In genomic region chr19:22960450-22961265, GRCm38 (mm10) we compare ENCODE assay signal across 11 mouse cellular contexts.
DNase-seq lines count a peak whose midpoint lies in the region; ATAC-seq and TF ChIP-seq lines count a peak whose summit lies in the region.
"Had no signal": no experiment of that assay in that cellular context is flagged by ENCODE, and none has a peak within 500 bp of the region (broad histone marks: within the 10 kb centered on the region; RNA-seq: fewer than 3 reads in every experiment).

No protein-coding gene starts in this region.

- dilution Hi-C loops in CH12.LX (cut with MboI; ENCODE audit: extremely low pct_ligation_motif_present, extremely low pct_unique_long_range_greater_than_20kb, low sequenced_read_pairs), result no loop called here

- peaks cover 41% of the 10 kb centered on the region for H3K4me1 ChIP-seq in cerebellum, adult 2 months (ENCODE audit: control insufficient read depth, insufficient read depth, low read length)
- H3K4me1 ChIP-seq in kidney, embryonic 15.5 days, result peaks cover 17% of the 10 kb centered on the region
- peaks cover 8 to 17% of the 10 kb centered on the region in 2 experiments for H3K4me1 ChIP-seq in CH12.LX (ENCODE audit: control insufficient read depth in 1 of 2, insufficient read depth in 2 of 2)
- H3K4me1 ChIP-seq in hindbrain, postnatal 0 days (ENCODE audit: insufficient read depth, low read length), result peaks cover 24% of the 10 kb centered on the region; the same call in 1 of the 2 replicates

- H3K27ac ChIP-seq in cerebellum, adult 2 months (ENCODE audit: insufficient read depth, low read length), result peak overlapping the region; percentile 86
- no peak overlapping the region for H3K27ac ChIP-seq in kidney, embryonic 15.5 days
- no peak overlapping the region for H3K27ac ChIP-seq in CH12.LX (ENCODE audit: insufficient read depth, low read depth)
- 0 out of 2 replicates have a peak overlapping the region, but pooled peaks have one; percentile 41 for H3K27ac ChIP-seq in hindbrain, postnatal 0 days

- H3K4me2 ChIP-seq in kidney, embryonic 15.5 days, result peak overlapping the region; percentile 44
- H3K4me2 ChIP-seq in CH12.LX (ENCODE audit: insufficient read depth, low read depth, poor library complexity, severe bottlenecking), result peak overlapping the region; percentile 46; the same call in 1 of the 2 replicates
- no peak overlapping the region for H3K4me2 ChIP-seq in hindbrain, postnatal 0 days (ENCODE audit: low read depth, low read length)

- H3K27me3 ChIP-seq in cerebellum, adult 2 months (ENCODE audit: control insufficient read depth, insufficient read depth, low read length), result no peaks in the 10 kb centered on the region
- no peaks in the 10 kb centered on the region for H3K27me3 ChIP-seq in kidney, embryonic 15.5 days
- H3K27me3 ChIP-seq in CH12.LX (replicated peaks), result no peaks in the 10 kb centered on the region
- H3K27me3 ChIP-seq in hindbrain, postnatal 0 days (ENCODE audit: insufficient read depth, low read length), result no peaks in the 10 kb centered on the region

- peak; percentile 36; the same call in 1 of the 2 replicates for TF ChIP-seq CTCF in cerebellum, adult 2 months (IDR thresholded peaks at IDR 0.05; ENCODE audit: borderline replicate concordance, insufficient read depth, low read depth, low read length)
- TF ChIP-seq CTCF in CH12.LX (conservative IDR thresholded peaks at IDR 0.05 in 1 of 2, IDR thresholded peaks at IDR 0.05 in 1 of 2; ENCODE audit: low read depth in 2 of 2, low read length in 2 of 2), result peak in 1 of 2 experiments; percentile 5; a peak in 1 of 4 replicates
- peak; percentile 43 for TF ChIP-seq CTCF in hindbrain, postnatal 0 days (IDR thresholded peaks at IDR 0.05; ENCODE audit: low read depth)

- no peaks in the 10 kb centered on the region for H3K9me3 ChIP-seq in kidney, embryonic 15.5 days (replicated peaks)
- H3K9me3 ChIP-seq in CH12.LX (replicated peaks; ENCODE audit: low read length), result no peaks in the 10 kb centered on the region
- no peaks in the 10 kb centered on the region for H3K9me3 ChIP-seq in hindbrain, postnatal 0 days (ENCODE audit: low read length)

- peak; percentile 66 for ATAC-seq in kidney, embryonic 15.5 days (replicated peaks; ENCODE audit: low FRiP score)
- ATAC-seq in hindbrain, postnatal 0 days, result 0 out of 2 replicates have a peak, but pooled peaks have one; percentile 15

- no peak for DNase-seq in cerebellum, adult 2 months
- DNase-seq in cerebellum, adult 8-10 months, result no peak
- DNase-seq in kidney, postnatal 25 days, result no peak
- DNase-seq in CH12.LX (ENCODE audit: extremely low read depth), result no peak
- no peak for DNase-seq in hindbrain, postnatal 0 days (ENCODE audit: low spot score)
- DNase-seq in Muller cell, postnatal 12 days (ENCODE audit: inconsistent ontology term), result no peak
- DNase-seq in adrenal gland, postnatal 4 days (ENCODE audit: low spot score in 2 of 2), result no peak
- DNase-seq: adrenal gland, adult 8-10 months; gastrocnemius, postnatal 36 days; thymus, postnatal 36 days had no signal

- no peak for TF ChIP-seq RAD21 in CH12.LX (IDR thresholded peaks at IDR 0.05; ENCODE audit: low read depth, low read length)

- no peaks in the 10 kb centered on the region for H3K79me2 ChIP-seq in CH12.LX (replicated peaks; ENCODE audit: control insufficient read depth, extremely low read depth, insufficient read depth, poor library complexity, severe bottlenecking)

- WGBS in cerebellum, adult 2 months, result 66% methylated on average over 14 of the region's 14 CpGs
- 57% methylated on average over 14 of the region's 14 CpGs for WGBS in kidney, embryonic 15.5 days
- WGBS in hindbrain, postnatal 0 days, result 71% methylated on average over 14 of the region's 14 CpGs

- H3K4me3 ChIP-seq in cerebellum, adult 2 months (replicated peaks; ENCODE audit: insufficient read depth, low read depth, low read length), result no peak overlapping the region
- H3K4me3 ChIP-seq in kidney, embryonic 15.5 days (replicated peaks), result no peak overlapping the region
- H3K4me3 ChIP-seq in CH12.LX (replicated peaks in 1 of 3; ENCODE audit: low read depth in 2 of 3, low read length in 2 of 3, poor library complexity in 1 of 3), result no peak overlapping the region
- H3K4me3 ChIP-seq in hindbrain, postnatal 0 days (ENCODE audit: low read length), result no peak overlapping the region

- H3K9ac ChIP-seq in kidney, embryonic 15.5 days, result no peak overlapping the region
- H3K9ac ChIP-seq in CH12.LX (ENCODE audit: insufficient read depth, low read depth), result no peak overlapping the region
- no peak overlapping the region for H3K9ac ChIP-seq in hindbrain, postnatal 0 days (replicated peaks; ENCODE audit: low read length)

- no peak for TF ChIP-seq EP300 in CH12.LX (IDR thresholded peaks at IDR 0.05; ENCODE audit: low read length)

- H3K36me3 ChIP-seq in kidney, embryonic 15.5 days, result no peaks in the 10 kb centered on the region
- H3K36me3 ChIP-seq in CH12.LX (replicated peaks in 1 of 2; ENCODE audit: control insufficient read depth in 1 of 2, insufficient read depth in 1 of 2, low read length in 1 of 2), result no peaks in the 10 kb centered on the region
- no peaks in the 10 kb centered on the region for H3K36me3 ChIP-seq in hindbrain, postnatal 0 days (ENCODE audit: insufficient read depth, low read length)

- TF ChIP-seq POLR2A in cerebellum, adult 2 months (IDR thresholded peaks at IDR 0.05; ENCODE audit: borderline replicate concordance, insufficient read depth, low read length), result no peak
- TF ChIP-seq POLR2A in CH12.LX (IDR thresholded peaks at IDR 0.05; ENCODE audit: low read depth, low read length), result no peak

- in situ Hi-C loops in CH12.LX (cut with MboI; ENCODE audit: low pct_ligation_motif_present, low pct_unique_long_range_greater_than_20kb, low sequenced_read_pairs), result no loop called here

TF ChIP-seq in CH12.LX, 34 proteins besides CTCF, POLR2A, EP300 and RAD21:
- TF ChIP-seq ETS1 (conservative IDR thresholded peaks at IDR 0.05; ENCODE audit: low read depth, low read length) (no peak), USF1 (IDR thresholded peaks at IDR 0.05; ENCODE audit: low read depth, low read length) (no peak), PAX5 (IDR thresholded peaks at IDR 0.05; ENCODE audit: low read length) (no peak), ELF1 (IDR thresholded peaks at IDR 0.05; ENCODE audit: low read depth, low read length) (no peak), JUN (IDR thresholded peaks at IDR 0.05; ENCODE audit: insufficient read depth, low read depth, low read length) (no peak), JUND (conservative IDR thresholded peaks at IDR 0.05; ENCODE audit: low read depth, low read length) (no peak), ZKSCAN1 (IDR thresholded peaks at IDR 0.05; ENCODE audit: borderline replicate concordance, low read depth, low read length) (no peak), KAT2A (IDR thresholded peaks at IDR 0.05; ENCODE audit: insufficient replicate concordance, low read length) (no peak), RCOR1 (conservative IDR thresholded peaks at IDR 0.05; ENCODE audit: low read depth, low read length) (no peak)

Comparison
In these comparisons a context has a peak if more than half of its experiments do, and no peak if none do; other contexts are left out.
1. H3K27ac ChIP-seq: peak in cerebellum, adult 2 months (single experiment) and hindbrain, postnatal 0 days (single experiment); none in kidney, embryonic 15.5 days (single experiment) and CH12.LX (single experiment).